Mouse (Mus musculus): ENCODE data around the gene Brat1. TPM values are rescaled to one million over a fixed set of nuclear protein-coding genes. Genes with fewer than 3 reads are reported as not detected.
"Not testable (repeated sequence)": the region's sequence is repeated elsewhere in the genome, so short reads cannot be mapped to it uniquely, and the experiment has no call there.

The Brat1 gene
- 10 to 100 TPM; 28.8 to 29.4 TPM for total RNA-seq (2021)

DNA sequence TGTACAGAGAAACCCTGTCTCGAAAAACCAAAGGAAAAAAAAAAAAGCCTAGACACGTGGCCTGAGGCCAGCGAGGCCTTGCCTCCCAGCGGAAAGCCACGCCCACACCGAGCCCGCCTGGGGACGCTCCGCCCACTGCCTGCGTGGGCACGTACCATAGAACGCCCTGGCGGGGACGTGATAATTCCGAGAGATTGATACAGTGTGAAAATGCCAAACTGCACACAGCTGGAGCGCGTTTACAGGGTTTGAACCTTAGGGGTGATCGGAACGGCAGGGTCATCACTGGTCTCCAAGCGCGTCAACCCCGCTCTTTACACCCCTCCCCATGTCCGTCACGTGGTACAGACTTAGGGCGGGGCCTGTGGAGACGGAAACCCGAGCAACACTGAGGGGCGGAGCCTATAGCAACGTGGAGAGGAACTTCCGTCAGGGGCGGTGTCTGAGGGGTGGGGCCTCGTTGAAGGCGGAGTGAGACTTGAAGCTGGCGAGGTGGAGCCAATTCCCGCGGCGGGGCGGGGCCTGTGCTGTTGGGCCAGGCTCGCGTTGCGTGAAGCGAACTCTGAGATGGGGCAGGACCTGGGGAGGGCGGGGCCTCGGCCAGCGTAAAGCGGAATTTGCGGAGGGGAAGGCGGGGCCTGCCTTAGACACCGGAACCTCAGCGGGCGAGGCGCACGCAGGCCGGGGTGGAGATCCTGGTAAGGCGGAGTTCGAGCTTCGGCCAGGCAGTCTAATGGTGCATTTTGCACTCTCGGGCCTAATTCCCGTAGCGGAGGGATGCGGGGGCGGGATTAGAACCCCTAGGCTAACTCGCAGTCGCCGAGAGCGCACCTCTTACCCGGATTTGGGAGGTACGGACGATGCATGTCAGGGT lies at the start of gene Brat1:
Gene Brat1 (plus strand): TSS at position 634 of the 874 bp plus-strand sequence.
- intact Hi-C loops (cut with DNase I) = no loop called here
- DNase-seq = peak; percentile 100

- DNase-seq = peak; percentile 76
- intact Hi-C loops (cut with DNase I) = no loop called here
Observed at GRCm38 (mm10) chr5:140659607-140660272, 45.1 kb upstream of the Brat1 start.

DNA sequence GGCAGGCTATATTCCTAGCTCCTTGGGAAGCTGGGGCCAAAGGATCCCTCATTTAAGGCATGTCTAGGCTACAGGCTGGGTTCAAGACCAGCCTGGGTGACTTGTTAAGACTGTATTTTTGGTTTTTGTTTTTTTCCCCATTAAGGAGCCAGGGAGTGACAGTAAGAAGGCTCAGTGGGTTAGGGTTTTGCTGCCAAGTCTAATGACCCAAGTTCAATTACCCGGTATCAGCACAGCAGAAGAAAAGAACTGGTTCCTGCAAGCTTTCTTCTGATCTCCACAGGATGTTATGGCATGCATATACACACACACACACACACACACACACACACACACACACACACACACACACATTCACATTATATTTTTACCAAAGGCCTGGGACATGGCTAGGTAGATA lies 44.4 kb upstream of the Brat1 start:
- intact Hi-C loops (cut with DNase I) = no loop called here

DNA sequence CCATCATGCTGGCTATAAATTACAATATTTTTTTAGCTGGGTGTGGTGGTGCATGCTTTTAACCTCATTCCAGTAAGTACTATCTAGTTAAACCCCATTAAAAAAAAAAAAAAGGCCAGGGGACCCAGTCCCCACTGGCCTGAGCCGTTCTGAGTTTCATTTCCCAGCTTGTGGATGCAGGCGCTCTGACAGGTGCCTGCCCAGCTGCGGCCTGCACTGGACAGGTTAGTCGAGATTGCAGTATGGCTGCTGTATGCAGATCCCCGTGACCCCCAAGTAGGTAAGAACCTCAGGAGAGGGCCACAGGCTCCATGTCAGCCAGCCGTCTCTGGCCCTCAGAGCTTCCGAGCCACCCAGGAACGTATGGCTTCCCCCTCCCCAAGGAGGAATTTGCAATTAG lies 43.4 kb upstream of the Brat1 start:
- intact Hi-C loops (cut with DNase I) = no loop called here
- DNase-seq = no peak

More for the DNA sequence above, 44.4 kb upstream of the Brat1 start:
- DNase-seq = no peak

GRCm38 (mm10) chr5:140661875-140662643 lies 42.8 kb upstream of the Brat1 start:
- intact Hi-C loops (cut with DNase I) = no loop called here
- DNase-seq = no peak

GRCm38 (mm10) chr5:140662741-140663592 lies 41.8 kb upstream of the Brat1 start:
- DNase-seq = no peak
- intact Hi-C loops (cut with DNase I) = no loop called here

DNA sequence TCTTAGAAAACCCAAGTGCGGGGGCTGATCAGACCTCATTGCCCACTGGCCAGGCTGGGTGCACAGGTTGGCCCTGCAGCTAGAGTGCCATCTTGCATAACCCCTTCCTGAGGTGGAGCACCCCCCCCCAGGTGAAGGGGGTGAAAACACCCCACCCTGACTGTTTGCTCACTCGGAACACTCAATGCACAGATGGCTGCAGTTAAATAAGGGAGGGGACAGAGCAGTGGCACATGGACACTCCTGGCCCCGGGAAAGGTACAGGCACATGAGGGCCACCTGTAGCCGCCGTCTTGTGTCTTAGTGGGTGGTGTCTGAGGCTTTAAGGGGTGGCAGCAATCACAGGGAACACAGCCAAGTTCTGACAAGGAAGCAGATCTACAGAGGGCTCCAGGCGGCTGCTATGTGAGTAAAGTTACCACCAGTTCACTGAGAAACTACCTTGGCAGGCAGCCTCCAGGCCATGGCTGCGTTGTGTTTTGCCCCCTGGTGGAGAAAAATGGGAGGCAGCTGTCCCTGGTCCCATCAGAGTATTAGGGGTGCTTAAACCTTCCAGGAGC lies 41.1 kb upstream of the Brat1 start:
- intact Hi-C loops (cut with DNase I) = no loop called here
- peak; percentile 71 for DNase-seq

DNA sequence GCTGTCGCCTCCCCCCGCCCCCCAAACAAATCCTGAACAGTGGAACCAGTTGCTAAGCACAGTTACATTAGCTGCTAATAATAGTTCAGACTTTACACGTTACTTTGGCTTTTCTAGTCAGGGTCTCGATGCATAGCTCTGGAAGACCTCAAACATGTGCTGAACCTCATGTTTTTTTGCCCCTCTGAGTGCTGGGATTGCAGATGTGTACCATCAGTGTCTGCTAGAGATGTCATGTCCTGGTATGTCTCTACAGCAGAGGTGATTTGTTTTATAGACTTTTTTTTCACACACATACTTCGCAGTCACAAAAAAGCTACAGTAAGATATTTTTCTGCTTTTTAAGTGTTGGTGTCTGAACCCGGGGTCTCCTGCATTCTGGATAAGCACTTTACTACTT lies 32.7 kb upstream of the Brat1 start:
- no peak for DNase-seq
- intact Hi-C loops (cut with DNase I) = no loop called here

GRCm38 (mm10) chr5:140672603-140673002 lies 32.2 kb upstream of the Brat1 start:
- intact Hi-C loops (cut with DNase I); DNase-seq: not testable (repeated sequence)

DNA sequence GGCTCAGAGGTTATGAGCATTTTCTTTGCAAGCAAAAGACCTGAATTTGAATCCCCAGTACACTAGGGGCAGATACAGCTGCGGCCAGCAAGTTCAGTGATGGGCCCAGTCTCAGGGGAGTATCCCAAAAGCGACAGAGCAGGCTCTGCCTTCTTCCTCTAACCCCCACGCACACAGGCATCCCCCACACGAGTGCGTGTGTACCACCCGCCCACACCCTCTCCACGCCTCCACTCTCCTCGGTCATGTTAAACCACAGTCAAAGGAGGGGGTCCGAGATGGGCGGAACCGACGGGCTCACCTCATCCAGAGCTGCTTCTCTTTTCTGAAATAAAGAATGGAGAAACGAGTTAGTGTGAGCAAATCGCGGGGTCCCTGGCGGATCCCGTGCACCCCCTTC lies 30.8 kb upstream of the Brat1 start:
- intact Hi-C loops (cut with DNase I) = no loop called here

GRCm38 (mm10) chr5:140675079-140675478 lies 29.7 kb upstream of the Brat1 start:
- intact Hi-C loops (cut with DNase I) = no loop called here
- DNase-seq = no peak

More for the DNA sequence above, 30.8 kb upstream of the Brat1 start:
- no peak for DNase-seq

DNA sequence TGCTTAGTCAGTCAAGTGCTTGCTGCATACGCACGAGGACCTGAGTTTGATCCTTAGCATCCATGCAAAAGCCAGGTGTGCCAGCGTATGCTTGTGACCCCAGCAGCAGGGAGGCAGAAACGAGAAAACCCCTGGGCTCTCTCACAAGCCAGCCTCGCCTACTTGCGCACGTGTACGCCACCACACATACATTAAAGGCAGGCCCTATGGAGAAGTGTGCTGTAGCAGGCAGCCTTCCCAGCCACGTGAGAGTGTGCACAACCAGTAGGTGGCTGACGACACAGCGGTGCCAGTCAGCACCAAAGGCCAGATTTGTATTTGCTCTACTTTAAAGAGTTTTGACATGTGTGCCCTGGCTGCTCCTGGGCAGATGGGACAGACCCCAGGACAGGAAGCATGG lies 29.2 kb upstream of the Brat1 start:
- DNase-seq = no peak
- intact Hi-C loops (cut with DNase I) = no loop called here

- DNase-seq = no peak
- intact Hi-C loops (cut with DNase I) = no loop called here
Observed at GRCm38 (mm10) chr5:140677137-140677536, 27.7 kb upstream of the Brat1 start.

DNA sequence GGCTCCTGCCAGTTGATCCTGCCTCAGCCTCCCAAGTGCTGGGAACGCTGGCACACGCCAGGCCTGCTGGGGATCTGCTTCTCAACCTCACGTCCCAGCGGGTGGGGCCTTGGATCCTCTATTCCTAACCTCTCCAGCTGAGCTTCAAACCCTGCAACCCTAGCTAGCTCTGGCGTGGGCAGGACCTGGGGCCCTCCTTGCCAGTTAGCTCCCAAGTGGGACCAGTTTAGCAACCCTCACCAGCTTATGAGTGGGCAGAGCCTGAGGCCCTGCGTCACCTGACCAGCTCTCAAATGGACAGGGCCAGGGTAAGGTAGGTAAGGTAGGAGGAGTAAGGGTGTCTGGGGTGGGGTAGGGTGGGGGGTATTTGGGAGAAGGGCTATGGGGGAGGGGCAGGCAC lies 24.8 kb upstream of the Brat1 start:
- intact Hi-C loops (cut with DNase I) = loop anchor here (5.0 kb wide), 1 partner anchor 138 kb away; no protein-coding TSS in a partner anchor
- no peak for DNase-seq

GRCm38 (mm10) chr5:140680950-140681349 lies 23.9 kb upstream of the Brat1 start:
- intact Hi-C loops (cut with DNase I) = loop anchor here (5.0 kb wide), 1 partner anchor 139 kb away; no protein-coding TSS in a partner anchor
- no peak for DNase-seq

- DNase-seq = no peak
- intact Hi-C loops (cut with DNase I) = loop anchor here (5.0 kb wide), 1 partner anchor 140 kb away; no protein-coding TSS in a partner anchor
Observed at GRCm38 (mm10) chr5:140682113-140682512, 22.7 kb upstream of the Brat1 start.

DNA sequence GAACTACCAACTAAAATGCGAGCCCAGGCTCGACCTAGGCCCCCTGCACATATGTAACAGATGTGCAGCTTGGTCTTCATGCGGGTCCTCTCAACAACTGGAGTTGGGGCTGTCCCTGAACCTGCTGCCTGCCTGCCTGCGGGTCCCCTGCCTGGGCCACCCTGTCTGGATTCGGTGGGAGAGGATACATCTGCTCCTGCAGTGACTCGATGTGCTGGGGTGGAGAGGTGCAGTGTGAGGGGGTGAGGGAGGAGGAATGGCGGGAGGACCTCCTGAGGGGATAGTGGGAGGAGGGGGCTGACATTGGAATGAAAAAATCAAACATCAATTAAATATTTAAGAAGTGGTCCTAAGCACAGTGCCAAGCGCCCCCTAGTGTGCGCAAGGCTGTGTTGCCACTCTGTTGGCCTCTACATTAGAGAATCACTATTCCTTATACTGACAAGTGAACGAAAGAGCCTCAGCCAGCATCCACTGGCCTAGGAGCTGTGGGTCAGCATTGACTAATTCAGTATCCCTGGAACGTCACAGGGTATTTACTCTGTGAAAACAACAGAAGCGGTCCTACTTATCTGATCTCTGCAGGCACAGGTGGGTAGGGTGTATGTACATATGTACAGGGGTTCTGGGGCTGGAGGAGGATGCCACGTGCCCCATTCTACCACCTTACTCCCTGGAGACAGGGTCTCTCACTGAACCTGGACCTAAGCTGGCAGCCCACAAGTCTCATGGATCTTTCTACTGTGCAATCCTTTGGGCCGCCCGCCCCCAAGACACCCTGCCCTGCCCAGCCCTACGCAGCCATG lies 20.3 kb upstream of the Brat1 start:
- intact Hi-C loops (cut with DNase I) = loop anchor here (5.0 kb wide), 1 partner anchor 142 kb away; no protein-coding TSS in a partner anchor
- peak; percentile 60 for DNase-seq

- intact Hi-C loops (cut with DNase I) = no loop called here
- no peak for DNase-seq
Observed at GRCm38 (mm10) chr5:140688434-140688833, 16.4 kb upstream of the Brat1 start.

GRCm38 (mm10) chr5:140695987-140696386 lies 8.8 kb upstream of the Brat1 start:
- intact Hi-C loops (cut with DNase I) = no loop called here
- DNase-seq = no peak

All from left cerebral cortex, postnatal 4 days (tissue).